Mouse (Mus musculus) heart, embryonic 11.5 days (tissue): ENCODE results near the gene Prkcd. TPM values are rescaled to one million over a fixed set of nuclear protein-coding genes. Genes with fewer than 3 reads are reported as not detected.

Experiments used
- ATAC-seq: fragments of 200-750 bp; cut with Nextera tagmentation; replicated peaks from 2 replicates; pipeline ENCODE4 v1.8.0; 2017; ENCODE audit warnings: moderate library complexity; ENCODE audit not compliant: insufficient number of reproducible peaks, low FRiP score, low TSS enrichment
- H3K27ac ChIP-seq: fragments of 300-500 bp; sonication (generic); 2 replicates; pipeline ENCODE4 v1.5.1; 2014; ENCODE audit warnings: mild to moderate bottlenecking, low read depth, low read length
- H3K27me3 ChIP-seq: fragments of 300-500 bp; sonication (generic); 2 replicates; pipeline ENCODE4 v1.6.1; 2014; ENCODE audit warnings: mild to moderate bottlenecking, low read length, mixed read lengths; ENCODE audit not compliant: control insufficient read depth, insufficient read depth
- H3K36me3 ChIP-seq: fragments of 300-500 bp; sonication (generic); 2 replicates; pipeline ENCODE4 v1.6.1; 2014; ENCODE audit warnings: mild to moderate bottlenecking, low read length, moderate library complexity, mixed read lengths; ENCODE audit not compliant: control insufficient read depth, insufficient read depth
- H3K4me1 ChIP-seq: fragments of 300-500 bp; sonication (generic); 2 replicates; pipeline ENCODE4 v1.6.1; 2014; ENCODE audit warnings: low read length; ENCODE audit not compliant: control insufficient read depth, insufficient read depth
- H3K4me2 ChIP-seq: fragments of 300-500 bp; sonication (generic); 2 replicates; pipeline ENCODE4 v1.6.1; 2014; ENCODE audit warnings: mild to moderate bottlenecking, moderate library complexity
- H3K4me3 ChIP-seq: fragments of 300-500 bp; sonication (generic); 2 replicates; pipeline ENCODE4 v1.5.1; 2014; ENCODE audit warnings: low read depth, low read length
- H3K9ac ChIP-seq: fragments of 300-500 bp; sonication (generic); 2 replicates; pipeline ENCODE4 v1.6.1; 2014; ENCODE audit warnings: mild to moderate bottlenecking, low read depth, low read length, moderate library complexity
- H3K9me3 ChIP-seq: fragments of 300-500 bp; sonication (generic); replicated peaks from 2 replicates; pipeline ENCODE4 v1.6.1; 2016; ENCODE audit warnings: low read length; ENCODE audit not compliant: control insufficient read depth
- WGBS: fragments of 180-500 bp; shearing (Covaris S2); extraction: QIAGEN DNeasy Blood & Tissue Kit; methylation state at CpG from one replicate; pipeline ENCODE4 v1.1.7; 2014; ENCODE audit not compliant: insufficient replicate concordance; 5-methylcytosine and 5-hydroxymethylcytosine counted together
- polyA plus RNA-seq: library from polyadenylated mRNA; unstranded; fragments of >200 nt; fragmentation: Nextera tagmentation; extraction: Ambion mirVana; gene quantifications from 2 replicates; pipeline ENCODE4 v1.2.1, GENCODE M21; 2014

The Prkcd gene
- polyA plus RNA-seq, 1 experiment from 2014 or later = 25.5 TPM

- Histone ChIP-seq H3K4me3 (no peak overlapping the region), H3K36me3 (no peaks in the 10 kb centered on the region), H3K4me1 (peaks cover 22% of the 10 kb centered on the region), H3K27me3 (no peaks in the 10 kb centered on the region), H3K27ac (no peak overlapping the region), H3K9ac (no peak overlapping the region), H3K9me3 (no peaks in the 10 kb centered on the region), H3K4me2 (no peak overlapping the region)
- 77% methylated on average over 4 of the region's 4 CpGs for WGBS
- ATAC-seq = no peak
Measured at GRCm38 (mm10) chr14:30638686-30639085, 12.7 kb upstream of the Prkcd start.

GRCm38 (mm10) chr14:30638009-30638408 is 12.0 kb upstream of the Prkcd start:
- H3K9ac ChIP-seq = no peak overlapping the region
- H3K4me2 ChIP-seq = peak overlapping the region; percentile 8; the same call in 1 of the 2 replicates
- H3K4me1 ChIP-seq = peaks cover 22% of the 10 kb centered on the region
- H3K9me3 ChIP-seq = no peaks in the 10 kb centered on the region
- WGBS = 53% methylated on average over 4 of the region's 4 CpGs
- ATAC-seq = 0 out of 2 replicates have a peak, but pooled peaks have one; percentile 39
- H3K4me3 ChIP-seq = no peak overlapping the region
- no peaks in the 10 kb centered on the region for H3K27me3 ChIP-seq
- H3K36me3 ChIP-seq = no peaks in the 10 kb centered on the region
- peak overlapping the region; percentile 41; the same call in 1 of the 2 replicates for H3K27ac ChIP-seq

DNA sequence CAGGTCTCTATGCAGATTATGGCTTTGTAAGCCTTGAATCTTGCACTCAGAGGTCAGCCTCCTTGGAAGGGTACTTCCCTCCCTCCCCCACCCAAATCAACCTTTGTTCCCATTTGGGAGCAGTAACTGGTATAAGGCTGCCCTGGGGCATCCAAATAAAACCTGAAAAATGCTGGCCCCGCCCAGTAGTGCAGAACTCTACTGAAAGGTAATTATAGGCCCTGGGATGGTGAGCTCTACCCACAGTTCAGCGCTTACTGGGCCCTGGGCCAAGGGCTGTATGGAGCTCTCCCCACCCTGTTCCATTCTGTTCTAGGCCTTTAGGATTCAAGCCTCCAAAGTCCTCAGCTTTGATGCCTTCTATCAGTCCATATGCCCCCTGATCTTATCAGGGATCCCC is 11.1 kb upstream of the Prkcd start:
- no peak for ATAC-seq
- no peaks in the 10 kb centered on the region for H3K27me3 ChIP-seq
- no peaks in the 10 kb centered on the region for H3K9me3 ChIP-seq
- no peaks in the 10 kb centered on the region for H3K36me3 ChIP-seq
- 71% methylated on average over 2 of the region's 2 CpGs for WGBS
- no peak overlapping the region for H3K4me3 ChIP-seq
- H3K9ac ChIP-seq = no peak overlapping the region
- H3K27ac ChIP-seq = no peak overlapping the region
- H3K4me1 ChIP-seq = peaks cover 26% of the 10 kb centered on the region
- H3K4me2 ChIP-seq = no peak overlapping the region

GRCm38 (mm10) chr14:30636499-30636898 is 10.5 kb upstream of the Prkcd start:
- no peak for ATAC-seq
- Histone ChIP-seq H3K4me3 (no peak overlapping the region), H3K4me2 (no peak overlapping the region), H3K9ac (no peak overlapping the region), H3K27ac (no peak overlapping the region), H3K36me3 (no peaks in the 10 kb centered on the region), H3K4me1 (peaks cover 26% of the 10 kb centered on the region), H3K27me3 (no peaks in the 10 kb centered on the region), H3K9me3 (no peaks in the 10 kb centered on the region)
- 80% methylated on average over 9 of the region's 9 CpGs for WGBS

DNA sequence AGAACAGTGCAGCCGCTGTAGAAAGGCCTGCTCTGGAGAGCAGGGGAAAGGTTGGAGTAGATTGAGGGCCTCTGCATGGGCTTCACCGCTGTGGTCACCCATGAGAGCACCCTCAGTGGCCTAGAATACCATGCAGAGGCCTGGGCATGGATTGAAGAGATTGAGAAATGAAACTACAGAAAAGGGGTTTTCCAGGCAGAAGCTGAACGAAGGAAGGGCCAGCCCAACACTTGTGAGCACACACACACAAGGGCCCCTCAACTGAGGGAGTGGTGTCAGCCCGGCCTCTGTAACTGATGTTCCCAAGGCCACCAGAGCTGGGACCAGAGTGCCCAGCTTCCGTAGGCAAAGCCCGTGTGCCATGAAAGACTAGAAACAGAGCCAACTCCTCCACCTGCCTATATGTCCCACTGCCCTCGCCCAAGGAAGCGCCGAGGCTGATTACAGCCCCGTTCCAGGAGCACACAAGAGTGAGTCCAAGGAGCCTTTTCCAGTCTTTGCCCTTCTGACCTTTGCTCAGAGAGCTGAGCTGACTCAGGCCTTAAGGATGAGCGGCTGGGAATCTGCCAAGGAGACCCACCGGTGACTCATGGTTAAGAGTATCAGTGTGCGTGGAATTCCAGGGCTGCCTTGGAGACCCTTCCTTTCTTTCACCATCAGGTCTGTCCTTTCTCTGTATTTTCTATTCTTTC is 9.4 kb upstream of the Prkcd start:
- Histone ChIP-seq H3K4me2 (no peak overlapping the region), H3K36me3 (no peaks in the 10 kb centered on the region), H3K4me3 (no peak overlapping the region), H3K27ac (no peak overlapping the region), H3K27me3 (no peaks in the 10 kb centered on the region), H3K9ac (no peak overlapping the region), H3K9me3 (no peaks in the 10 kb centered on the region), H3K4me1 (peaks cover 26% of the 10 kb centered on the region)
- no peak for ATAC-seq
- WGBS = 70% methylated on average over 13 of the region's 13 CpGs

- Histone ChIP-seq H3K4me3 (no peak overlapping the region), H3K9me3 (no peaks in the 10 kb centered on the region), H3K27me3 (no peaks in the 10 kb centered on the region), H3K27ac (no peak overlapping the region), H3K9ac (no peak overlapping the region), H3K4me2 (no peak overlapping the region), H3K4me1 (peaks cover 26% of the 10 kb centered on the region), H3K36me3 (no peaks in the 10 kb centered on the region)
- ATAC-seq = no peak
- WGBS = 79% methylated on average over 1 of the region's 1 CpGs
Measured at GRCm38 (mm10) chr14:30634418-30634817, 8.4 kb upstream of the Prkcd start.

- H3K9ac ChIP-seq = no peak overlapping the region
- ATAC-seq = no peak
- WGBS = 67% methylated on average over 7 of the region's 7 CpGs
- H3K27me3 ChIP-seq = no peaks in the 10 kb centered on the region
- no peaks in the 10 kb centered on the region for H3K9me3 ChIP-seq
- no peak overlapping the region for H3K4me2 ChIP-seq
- peaks cover 26% of the 10 kb centered on the region for H3K4me1 ChIP-seq
- no peaks in the 10 kb centered on the region for H3K36me3 ChIP-seq
- H3K27ac ChIP-seq = no peak overlapping the region
- H3K4me3 ChIP-seq = no peak overlapping the region
Measured at GRCm38 (mm10) chr14:30633708-30634107, 7.7 kb upstream of the Prkcd start.

DNA sequence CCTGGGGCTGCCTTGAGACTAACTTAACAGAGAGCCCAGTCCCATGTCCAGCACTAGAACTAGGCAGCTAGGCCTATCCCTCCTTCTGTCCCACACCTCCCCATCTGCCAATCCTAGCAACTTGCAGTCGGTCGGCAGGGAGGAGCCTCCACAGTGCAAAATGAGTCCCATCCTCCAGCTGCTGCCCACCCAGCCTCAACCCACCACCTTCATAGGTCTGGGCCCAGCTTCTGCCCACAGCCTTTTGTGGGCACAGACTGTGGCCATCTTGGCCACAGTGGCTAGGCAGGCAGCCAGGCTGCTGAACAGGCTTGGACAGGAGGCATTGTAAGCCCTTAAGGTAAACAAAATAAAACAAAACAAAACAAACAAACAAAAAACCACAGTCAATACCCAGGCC is 5.8 kb upstream of the Prkcd start:
- Histone ChIP-seq H3K9me3 (no peaks in the 10 kb centered on the region), H3K4me2 (no peak overlapping the region), H3K27ac (no peak overlapping the region), H3K36me3 (no peaks in the 10 kb centered on the region), H3K4me3 (no peak overlapping the region), H3K27me3 (no peaks in the 10 kb centered on the region), H3K4me1 (peaks cover 15% of the 10 kb centered on the region), H3K9ac (no peak overlapping the region)
- ATAC-seq = no peak
- WGBS = 78% methylated on average over 2 of the region's 2 CpGs
